Mouse (Mus musculus): Measurements from ENCODE around the gene Mrps22. TPM values are rescaled to one million over a fixed set of nuclear protein-coding genes. Genes with fewer than 3 reads are reported as not detected.

Gene Mrps22
- polyA plus RNA-seq (2015; fragmentation: Nextera tagmentation; extraction: Ambion mirVana), result 39.1 and 40.8 TPM in 2 replicates

DNA sequence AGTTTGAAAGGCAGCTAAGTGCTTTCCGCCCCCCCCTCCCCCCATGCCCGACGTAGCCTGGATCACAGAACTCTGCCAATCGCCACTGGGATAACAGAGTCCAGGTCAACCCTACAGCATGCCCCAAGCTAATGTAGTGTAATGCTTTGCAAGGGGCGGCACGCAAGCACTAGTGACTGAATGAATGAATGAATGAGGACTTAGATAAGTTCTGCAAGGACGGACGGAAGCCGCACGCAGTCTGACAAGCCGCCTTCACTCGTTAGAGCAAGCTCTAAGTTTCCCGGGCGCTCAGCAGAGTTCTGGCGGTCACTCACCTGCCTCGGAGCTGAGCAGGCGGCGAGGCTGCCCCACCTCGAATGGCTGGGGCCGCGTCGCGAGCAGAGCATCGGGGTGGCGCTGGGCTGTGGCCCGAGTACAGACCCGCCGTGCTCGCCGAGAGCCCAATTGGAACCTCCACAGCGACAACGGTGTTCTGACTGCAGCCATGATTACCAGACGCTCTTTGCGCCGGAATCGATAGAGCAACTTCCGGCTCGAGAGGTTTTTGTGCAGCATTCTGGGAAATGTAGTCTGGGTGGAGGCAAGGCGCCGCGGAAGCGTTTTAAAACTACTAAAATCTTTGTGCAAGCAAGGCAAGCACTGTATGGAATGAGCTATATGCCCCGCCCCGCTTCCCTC is at the start of gene Mrps22:
Gene Mrps22 (minus strand): TSS at position 505 of the 681 bp plus-strand sequence.
- Histone ChIP-seq H3K36me3 (replicated peaks) (peaks cover 24% of the 10 kb centered on the region), H3K9ac (peak within 1 kb of the TSS; percentile 78), H3K9me3 (replicated peaks) (no peaks in the 10 kb centered on the region), H3K4me2 (peak within 1 kb of the TSS; percentile 74), H3K4me3 (replicated peaks) (peak within 1 kb of the TSS; percentile 82), H3K27me3 (no peaks in the 10 kb centered on the region; the same call in 1 of the 2 replicates), H3K27ac (replicated peaks) (peak within 1 kb of the TSS; percentile 74), H3K4me1 (replicated peaks) (peaks cover 16% of the 10 kb centered on the region)
- WGBS (ENCODE audit: insufficient replicate concordance), result under 1% methylated on average over 44 of the region's 44 CpGs
- ATAC-seq (ENCODE audit: insufficient read depth), result peak; percentile 85

DNA sequence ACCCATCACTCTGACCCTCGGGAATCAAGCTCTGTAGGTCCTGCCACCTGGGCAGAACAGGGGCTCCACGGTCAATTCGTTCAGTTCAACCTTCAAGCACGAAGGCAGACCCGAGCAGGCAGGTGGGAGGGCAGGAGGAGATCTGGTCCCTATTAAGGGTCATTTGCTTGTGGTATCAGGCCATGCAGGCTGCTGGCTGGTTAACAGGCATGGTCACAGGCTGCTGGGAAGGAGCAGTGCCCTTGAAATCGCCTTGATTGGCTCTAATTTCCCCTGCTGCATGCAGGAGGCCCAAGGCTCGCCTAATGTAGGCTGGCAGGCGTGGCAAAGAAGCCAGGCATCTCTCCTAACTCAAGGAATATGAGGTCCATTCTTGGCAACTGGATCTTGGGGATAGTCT is 49.1 kb upstream of the Mrps22 start:
- H3K4me3 ChIP-seq (replicated peaks), result no peak overlapping the region
- 42% methylated on average over 8 of the region's 8 CpGs for WGBS (ENCODE audit: insufficient replicate concordance)

DNA sequence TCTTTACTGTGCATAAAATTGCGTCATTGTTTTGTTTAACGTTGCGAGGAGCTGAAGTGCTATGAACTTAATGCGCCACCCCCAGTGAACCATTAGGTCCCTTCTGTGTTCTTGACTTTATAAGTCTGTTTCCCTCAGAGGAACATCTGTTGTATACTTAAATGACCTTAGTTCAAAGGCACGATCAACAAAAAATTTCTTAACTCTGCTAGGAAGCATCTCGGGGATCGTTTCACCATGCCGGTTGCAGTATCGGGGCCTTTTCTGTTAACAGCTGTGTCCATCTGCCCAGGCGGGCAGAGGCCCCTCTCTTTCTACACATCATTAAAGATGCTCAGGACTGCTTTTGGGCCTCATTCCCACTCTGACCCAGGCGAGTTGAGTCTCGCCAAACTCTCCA is 46.0 kb upstream of the Mrps22 start:
- no peaks in the 10 kb centered on the region for H3K36me3 ChIP-seq (replicated peaks)
- no peak overlapping the region for H3K27ac ChIP-seq (replicated peaks)
- WGBS (ENCODE audit: insufficient replicate concordance), result 68% methylated on average over 12 of the region's 12 CpGs
- H3K4me2 ChIP-seq, result no peak overlapping the region
- no peak for ATAC-seq (ENCODE audit: insufficient read depth)
- no peak overlapping the region for H3K4me3 ChIP-seq (replicated peaks)
- H3K9ac ChIP-seq, result no peak overlapping the region
- H3K27me3 ChIP-seq, result no peaks in the 10 kb centered on the region
- H3K4me1 ChIP-seq (replicated peaks), result no peaks in the 10 kb centered on the region
- H3K9me3 ChIP-seq (replicated peaks), result no peaks in the 10 kb centered on the region

More for the DNA sequence above, 49.1 kb upstream of the Mrps22 start:
- no peak overlapping the region for H3K4me2 ChIP-seq
- no peaks in the 10 kb centered on the region for H3K4me1 ChIP-seq (replicated peaks)
- no peak for ATAC-seq (ENCODE audit: insufficient read depth)
- no peaks in the 10 kb centered on the region for H3K27me3 ChIP-seq
- H3K27ac ChIP-seq (replicated peaks), result no peak overlapping the region
- no peaks in the 10 kb centered on the region for H3K9me3 ChIP-seq (replicated peaks)
- no peak overlapping the region for H3K9ac ChIP-seq
- H3K36me3 ChIP-seq (replicated peaks), result no peaks in the 10 kb centered on the region

DNA sequence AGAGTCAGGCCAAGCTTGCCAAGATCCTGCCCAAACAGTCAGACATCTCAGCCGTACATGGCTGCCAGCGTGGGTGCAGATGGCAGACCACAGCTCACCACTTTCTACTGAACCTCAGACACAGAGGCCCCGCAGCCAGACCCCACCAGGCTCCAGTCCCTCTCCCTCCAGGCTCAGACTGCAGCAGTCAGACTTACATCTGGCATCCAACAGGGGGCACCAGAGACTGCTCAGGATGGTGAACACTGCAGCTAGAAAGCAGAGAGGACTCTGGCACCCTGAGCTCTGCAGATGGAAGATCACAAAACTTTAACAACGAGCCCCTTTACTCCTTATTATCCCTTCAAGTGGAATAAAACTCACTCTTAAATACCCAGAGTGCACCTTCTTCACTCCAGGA is 44.3 kb upstream of the Mrps22 start:
- Histone ChIP-seq H3K27me3 (no peaks in the 10 kb centered on the region), H3K4me3 (replicated peaks) (no peak overlapping the region), H3K9me3 (replicated peaks) (no peaks in the 10 kb centered on the region), H3K27ac (replicated peaks) (no peak overlapping the region), H3K36me3 (replicated peaks) (no peaks in the 10 kb centered on the region), H3K4me1 (replicated peaks) (no peaks in the 10 kb centered on the region), H3K9ac (no peak overlapping the region), H3K4me2 (no peak overlapping the region)
- ATAC-seq (ENCODE audit: insufficient read depth), result no peak
- WGBS (ENCODE audit: insufficient replicate concordance), result 25% methylated on average over 4 of the region's 4 CpGs

DNA sequence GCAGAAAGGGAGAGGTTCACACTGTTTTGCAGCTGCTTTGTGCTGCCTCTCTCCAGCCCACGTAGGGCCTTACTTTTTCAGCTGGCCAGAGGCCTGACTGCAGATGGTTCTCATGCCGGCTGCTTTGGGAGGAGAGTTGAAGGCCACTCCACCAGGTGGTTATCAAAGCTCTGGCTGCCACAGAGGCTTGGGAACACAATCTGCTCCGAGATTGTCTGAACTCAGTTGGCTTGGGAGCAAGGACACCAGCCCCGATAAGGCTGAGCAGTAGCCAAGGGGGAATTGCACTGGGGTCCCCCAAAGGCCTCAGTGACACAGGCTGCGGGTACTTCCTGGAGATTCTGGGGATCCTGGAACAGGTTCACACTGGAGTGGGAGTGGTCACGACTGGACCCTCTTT is 40.7 kb upstream of the Mrps22 start:
- H3K9me3 ChIP-seq (replicated peaks), result no peaks in the 10 kb centered on the region
- no peaks in the 10 kb centered on the region for H3K36me3 ChIP-seq (replicated peaks)
- no peak overlapping the region for H3K4me2 ChIP-seq
- WGBS (ENCODE audit: insufficient replicate concordance), result 62% methylated on average over 6 of the region's 6 CpGs
- H3K27me3 ChIP-seq, result no peaks in the 10 kb centered on the region
- no peak overlapping the region for H3K4me3 ChIP-seq (replicated peaks)
- no peaks in the 10 kb centered on the region for H3K4me1 ChIP-seq (replicated peaks)
- H3K9ac ChIP-seq, result no peak overlapping the region
- H3K27ac ChIP-seq (replicated peaks), result no peak overlapping the region
- no peak for ATAC-seq (ENCODE audit: insufficient read depth)

DNA sequence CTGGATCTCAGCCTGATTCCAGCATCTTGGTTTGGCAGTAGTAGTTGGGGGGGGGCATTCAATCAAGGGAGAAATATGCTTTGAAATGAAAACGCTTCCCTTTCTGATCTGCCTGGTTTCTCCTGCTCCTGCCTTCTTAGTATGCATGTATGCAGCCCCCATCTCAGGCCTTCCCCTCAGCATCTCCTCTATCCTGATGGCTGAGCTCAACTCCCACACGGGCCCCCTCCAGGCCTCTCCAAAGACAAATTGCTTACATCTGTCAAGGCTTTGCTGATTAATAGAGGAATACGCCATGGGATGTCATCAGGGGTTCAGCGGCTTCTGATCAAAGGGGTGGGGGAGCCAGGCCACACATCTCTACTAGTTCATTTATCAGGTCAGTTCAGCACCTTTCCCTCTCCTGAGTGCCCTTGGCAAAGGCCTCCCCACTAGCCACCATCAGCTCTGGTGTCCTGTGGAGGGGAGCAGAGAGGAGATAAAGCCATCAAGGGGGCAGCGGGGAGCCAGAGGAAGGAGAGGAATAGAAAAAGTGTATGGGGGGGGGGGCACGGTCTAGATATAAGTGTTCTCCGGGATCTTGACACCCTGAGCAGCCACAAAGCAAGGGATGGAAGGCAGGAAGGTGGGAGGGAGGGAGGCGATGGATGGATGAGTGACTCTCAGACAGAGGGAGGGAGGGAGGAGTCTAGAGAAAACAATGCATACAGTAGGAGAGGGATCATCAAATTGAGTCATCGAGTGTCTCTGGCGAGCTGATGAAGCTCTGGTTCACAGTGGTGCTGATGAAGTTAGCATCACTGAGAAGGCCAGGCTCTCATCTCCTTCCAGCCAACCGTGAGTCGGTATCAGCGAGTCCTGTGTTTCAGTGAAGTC is 32.1 kb upstream of the Mrps22 start:
- no peak overlapping the region for H3K4me2 ChIP-seq
- 64% methylated on average over 13 of the region's 13 CpGs for whole genome bisulfite sequencing (ENCODE audit: insufficient replicate concordance)
- no peak for ATAC-seq (ENCODE audit: insufficient read depth)
- no peak overlapping the region for H3K27ac ChIP-seq (replicated peaks)
- no peaks in the 10 kb centered on the region for H3K36me3 ChIP-seq (replicated peaks)
- H3K27me3 ChIP-seq, result no peaks in the 10 kb centered on the region
- no peak overlapping the region for H3K9ac ChIP-seq
- H3K4me1 ChIP-seq (replicated peaks), result no peaks in the 10 kb centered on the region
- H3K9me3 ChIP-seq (replicated peaks), result no peaks in the 10 kb centered on the region
- H3K4me3 ChIP-seq (replicated peaks), result no peak overlapping the region

DNA sequence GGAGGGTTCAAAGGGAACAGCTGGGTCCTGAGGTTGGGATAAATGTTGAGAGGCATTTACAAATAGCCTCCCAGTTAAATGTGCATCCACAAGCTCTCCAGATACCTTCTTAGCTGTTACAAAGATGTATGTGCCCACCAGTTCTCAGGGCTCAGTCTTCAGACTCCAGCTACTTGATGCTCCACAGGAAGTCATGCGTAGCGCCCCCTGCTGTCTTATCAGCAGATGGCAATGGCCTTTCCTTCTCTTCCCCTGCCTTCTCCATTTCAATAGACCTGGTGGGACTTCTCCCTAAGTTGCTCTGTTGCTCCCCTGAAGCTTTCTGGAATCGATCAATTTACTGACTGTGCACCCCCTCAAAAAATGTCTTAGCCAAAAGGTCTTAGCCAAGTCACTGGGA is 27.0 kb upstream of the Mrps22 start:
- H3K27ac ChIP-seq (replicated peaks), result no peak overlapping the region
- H3K4me3 ChIP-seq (replicated peaks), result no peak overlapping the region
- no peaks in the 10 kb centered on the region for H3K9me3 ChIP-seq (replicated peaks)
- no peak for ATAC-seq (ENCODE audit: insufficient read depth)
- no peak overlapping the region for H3K9ac ChIP-seq
- WGBS (ENCODE audit: insufficient replicate concordance), result 20% methylated on average over 3 of the region's 3 CpGs
- no peaks in the 10 kb centered on the region for H3K36me3 ChIP-seq (replicated peaks)
- H3K4me2 ChIP-seq, result no peak overlapping the region
- no peaks in the 10 kb centered on the region for H3K27me3 ChIP-seq
- H3K4me1 ChIP-seq (replicated peaks), result no peaks in the 10 kb centered on the region

DNA sequence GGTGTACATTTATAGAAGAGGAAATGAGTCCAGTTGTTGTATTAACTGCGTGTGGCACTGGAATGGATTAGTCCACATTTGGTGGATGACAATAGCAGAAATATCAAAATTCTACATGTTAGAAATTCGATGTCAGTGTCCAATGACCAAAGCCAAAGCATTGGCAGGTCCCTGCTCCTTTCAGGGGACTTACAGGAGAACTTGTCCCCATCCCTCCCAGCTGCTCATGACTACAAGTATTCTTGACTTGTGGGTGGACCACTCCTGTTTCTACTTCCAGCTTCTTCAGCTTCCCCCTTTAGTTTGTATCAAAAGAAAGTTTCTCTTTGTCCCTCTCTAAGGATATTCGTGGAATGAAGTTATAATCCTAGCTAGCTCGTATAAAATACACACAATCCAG is 3.4 kb upstream of the Mrps22 start:
- H3K4me2 ChIP-seq, result no peak overlapping the region

DNA sequence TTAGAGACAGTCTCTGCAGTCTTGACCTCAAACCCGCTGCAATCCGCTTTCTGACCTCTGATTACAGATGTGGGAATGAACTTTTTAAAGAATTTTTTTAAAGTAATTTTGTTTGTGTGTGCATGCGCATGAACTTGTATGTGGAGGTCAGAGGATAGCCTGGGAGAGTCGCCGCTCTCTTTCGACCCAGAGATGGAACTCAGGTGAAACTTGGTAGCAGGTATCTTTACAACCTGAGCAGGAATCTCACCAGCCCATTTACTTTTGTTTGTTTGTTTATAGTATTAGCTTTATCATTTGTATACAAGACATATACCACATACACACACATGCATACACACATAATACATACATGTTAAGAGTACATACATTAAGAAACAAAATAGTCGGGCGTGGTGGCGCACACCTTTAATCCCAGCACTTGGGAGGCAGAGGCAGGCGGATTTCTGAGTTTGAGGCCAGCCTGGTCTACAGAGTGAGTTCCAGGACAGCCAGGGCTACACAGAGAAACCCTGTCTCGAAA is 438 bp upstream of the Mrps22 start:
- peak overlapping the region; percentile 82 for H3K4me3 ChIP-seq (replicated peaks)
- 47% methylated on average over 11 of the region's 11 CpGs for WGBS (ENCODE audit: insufficient replicate concordance)

More for the DNA sequence above, 3.4 kb upstream of the Mrps22 start:
- Histone ChIP-seq H3K27me3 (no peaks in the 10 kb centered on the region; the same call in 1 of the 2 replicates), H3K36me3 (replicated peaks) (no peaks in the 10 kb centered on the region), H3K4me1 (replicated peaks) (peaks cover 15% of the 10 kb centered on the region), H3K27ac (replicated peaks) (no peak overlapping the region), H3K4me3 (replicated peaks) (no peak overlapping the region), H3K9me3 (replicated peaks) (no peaks in the 10 kb centered on the region), H3K9ac (no peak overlapping the region)
- no peak for ATAC-seq (ENCODE audit: insufficient read depth)
- 43% methylated on average over 4 of the region's 4 CpGs for WGBS (ENCODE audit: insufficient replicate concordance)

DNA sequence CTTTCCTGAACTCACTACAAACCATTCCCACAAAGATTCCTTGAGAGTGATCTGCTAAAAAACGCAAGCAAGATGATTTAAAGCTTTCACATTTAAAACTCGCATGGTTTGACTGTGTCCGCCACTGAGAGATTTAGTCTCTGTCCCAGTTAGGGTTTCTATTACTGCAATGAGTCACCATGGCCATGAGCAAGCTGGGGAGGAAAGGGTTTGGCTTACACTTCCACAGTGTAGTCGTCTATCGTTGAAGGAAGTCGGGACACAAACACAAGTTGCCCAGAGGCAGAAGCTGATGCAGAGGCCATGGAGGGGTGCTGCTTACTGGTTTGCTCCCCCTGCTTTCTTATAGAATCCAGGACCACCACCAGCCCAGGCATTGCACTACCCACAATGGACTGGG is 1.4 kb downstream of the Mrps22 start:
- Histone ChIP-seq H3K4me3 (replicated peaks) (peak overlapping the region; percentile 82), H3K4me2 (peak overlapping the region; percentile 74), H3K9me3 (replicated peaks) (no peaks in the 10 kb centered on the region), H3K27me3 (no peaks in the 10 kb centered on the region; the same call in 1 of the 2 replicates), H3K9ac (no peak overlapping the region), H3K36me3 (replicated peaks) (peaks cover 30% of the 10 kb centered on the region), H3K27ac (replicated peaks) (no peak overlapping the region), H3K4me1 (replicated peaks) (peaks cover 16% of the 10 kb centered on the region)
- no peak for ATAC-seq (ENCODE audit: insufficient read depth)
- 54% methylated on average over 6 of the region's 6 CpGs for WGBS (ENCODE audit: insufficient replicate concordance)

More for the DNA sequence above, 438 bp upstream of the Mrps22 start:
- Histone ChIP-seq H3K27me3 (no peaks in the 10 kb centered on the region; the same call in 1 of the 2 replicates), H3K27ac (replicated peaks) (no peak overlapping the region), H3K9me3 (replicated peaks) (no peaks in the 10 kb centered on the region), H3K36me3 (replicated peaks) (peaks cover 20% of the 10 kb centered on the region), H3K9ac (peak overlapping the region; percentile 78; the same call in 1 of the 2 replicates), H3K4me1 (replicated peaks) (peaks cover 16% of the 10 kb centered on the region), H3K4me2 (peak overlapping the region; percentile 74)
- no peak for ATAC-seq (ENCODE audit: insufficient read depth)

DNA sequence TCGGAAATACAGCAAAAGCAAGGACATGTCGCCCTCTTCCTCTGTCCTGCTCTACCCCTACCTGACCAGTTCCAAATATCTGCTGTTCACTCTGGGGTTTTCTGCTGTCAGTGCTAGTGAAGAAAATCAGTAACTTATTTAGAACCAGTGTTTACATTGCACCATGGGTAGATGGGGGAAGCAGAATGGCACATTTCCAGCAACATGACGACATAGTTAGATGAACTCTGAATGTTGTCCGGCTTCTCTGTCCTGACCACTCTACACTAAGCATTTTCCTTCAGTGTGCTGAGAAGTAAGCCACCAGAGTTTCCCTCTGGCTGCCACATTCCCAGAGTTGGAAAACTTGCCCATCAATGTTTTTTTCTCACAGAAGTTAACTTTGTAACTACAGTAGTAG is 17.6 kb downstream of the Mrps22 start:
- Histone ChIP-seq H3K4me1 (replicated peaks) (no peaks in the 10 kb centered on the region), H3K36me3 (replicated peaks) (peaks cover 90% of the 10 kb centered on the region), H3K4me2 (no peak overlapping the region), H3K27me3 (no peaks in the 10 kb centered on the region), H3K4me3 (replicated peaks) (no peak overlapping the region), H3K9me3 (replicated peaks) (no peaks in the 10 kb centered on the region), H3K27ac (replicated peaks) (no peak overlapping the region), H3K9ac (no peak overlapping the region)
- 79% methylated on average over 4 of the region's 4 CpGs for WGBS (ENCODE audit: insufficient replicate concordance)
- ATAC-seq (ENCODE audit: insufficient read depth), result peak; percentile 63; the same call in 1 of the 2 replicates

Data from liver, embryonic 15.5 days (tissue).